ENCODE assay signal across 9 mouse cellular contexts in the genomic region with DNA sequence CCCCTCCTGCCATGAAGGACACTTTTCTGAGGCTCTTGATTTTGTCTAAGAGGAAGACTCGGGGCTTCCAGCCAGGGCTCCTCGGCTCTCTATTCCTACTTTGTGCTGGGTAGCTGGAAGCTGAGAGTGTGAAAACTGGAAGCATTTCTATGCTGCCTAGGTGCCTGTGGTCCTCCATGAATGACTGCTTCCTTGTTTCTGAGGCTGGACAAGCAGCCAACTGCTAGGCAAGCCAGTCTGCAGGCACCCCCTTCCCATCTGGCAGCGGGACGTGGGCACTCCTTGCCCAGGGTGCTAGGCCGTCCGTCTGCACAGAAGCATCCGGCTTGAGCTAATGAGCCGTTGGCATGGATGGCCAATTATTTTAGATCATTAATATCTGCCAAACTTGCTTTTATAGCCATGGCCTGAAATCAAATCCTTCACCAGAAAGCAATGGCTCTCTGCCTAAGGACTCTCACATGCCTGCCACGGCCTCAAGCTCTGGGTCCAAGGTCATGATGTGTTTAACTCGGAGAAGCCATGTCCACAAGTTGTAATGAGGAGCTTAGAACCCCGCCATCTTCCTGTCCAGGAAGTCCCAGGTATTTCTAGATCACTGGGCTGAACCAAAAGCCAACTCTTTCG.
DNase-seq lines count a peak whose midpoint lies in the region.
"Had no signal": no experiment of that assay in that cellular context is flagged by ENCODE, and none has a peak within 500 bp of the region (broad histone marks: within the 10 kb centered on the region; RNA-seq: fewer than 3 reads in every experiment).

No protein-coding gene starts in this region.

- intact Hi-C loops in left cerebral cortex, postnatal 14 days (cut with DNase I), result loop anchor here (5.0 kb wide), 1 partner anchor 81 kb away; no protein-coding TSS in a partner anchor

- DNase-seq in brain, adult 2 months (ENCODE audit: low read depth, low spot score), result peak; percentile 83
- peak; percentile 82 for DNase-seq in cerebellum, adult 11-12 months
- DNase-seq in gonadal fat pad, adult 2 months (ENCODE audit: low read depth), result peak; percentile 47
- peak; percentile 39 to 52 for DNase-seq in left cerebral cortex, postnatal 14 days (ENCODE audit: low spot score in 2 of 2)
- DNase-seq in c-Kit-positive CD71-positive TER-119-positive erythroid progenitor cells, embryonic 14.5 days (ENCODE audit: low spot score), result no peak
- no peak for DNase-seq in adrenal gland, postnatal 10 days
- DNase-seq in urinary bladder, postnatal 14 days (ENCODE audit: low spot score), result no peak
- DNase-seq: lung, postnatal 36 days; thymus, postnatal 36 days had no signal

Comparison
In these comparisons a context has a peak if more than half of its experiments do, and no peak if none do; other contexts are left out.
1. DNase-seq: peak in brain, adult 2 months (single experiment), cerebellum, adult 11-12 months (single experiment), gonadal fat pad, adult 2 months (single experiment) and left cerebral cortex, postnatal 14 days (2 of 2); none in c-Kit-positive CD71-positive TER-119-positive erythroid progenitor cells, embryonic 14.5 days (single experiment), adrenal gland, postnatal 10 days (single experiment) and urinary bladder, postnatal 14 days (single experiment).